ENCODE assay signal across 8 mouse cellular contexts in the genomic region with DNA sequence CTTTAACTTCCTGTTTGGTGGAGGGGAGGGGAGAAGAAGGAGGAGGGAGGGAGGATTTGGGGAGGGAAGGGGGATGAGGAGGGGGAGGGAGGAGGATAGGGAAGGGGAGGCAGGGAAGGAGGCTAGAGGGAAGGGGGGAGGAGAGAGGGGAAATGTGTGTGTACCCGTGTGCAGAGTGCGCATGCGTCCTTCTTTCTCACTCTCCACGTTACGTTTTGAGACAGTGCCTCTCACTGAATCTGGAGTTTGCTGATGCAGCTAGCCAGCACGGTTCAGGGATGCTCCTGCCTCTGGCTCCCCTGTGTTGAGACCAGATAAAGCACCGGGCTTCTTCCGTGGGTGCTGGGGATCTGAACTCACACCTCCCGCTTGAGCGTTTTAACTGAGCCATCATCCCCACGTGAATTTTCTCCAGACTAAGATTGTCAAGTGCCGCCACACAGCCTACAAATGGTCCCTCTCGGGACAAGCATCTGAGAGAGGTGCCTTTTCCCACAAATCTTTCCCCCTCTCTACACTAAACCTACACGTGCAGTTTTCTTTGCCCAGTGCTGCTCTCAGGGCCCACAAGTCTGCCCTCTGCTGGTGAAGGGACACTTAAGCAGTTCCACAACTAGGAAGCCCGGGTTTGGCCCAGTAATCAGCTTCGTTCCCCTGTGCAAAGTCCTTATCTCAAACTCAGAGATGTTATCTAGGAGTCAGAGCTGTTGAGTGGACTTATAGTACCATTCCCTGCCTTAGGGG. TPM values are rescaled to one million over a fixed set of nuclear protein-coding genes. Genes with fewer than 3 reads are reported as not detected.
DNase-seq lines count a peak whose midpoint lies in the region; ATAC-seq and TF ChIP-seq lines count a peak whose summit lies in the region.

No protein-coding gene starts in this region.

- no peak overlapping the region for H3K9ac ChIP-seq in embryonic facial prominence, embryonic 12.5 days
- H3K9ac ChIP-seq in heart, embryonic 15.5 days, result no peak overlapping the region

- peak; percentile 61 for TF ChIP-seq CTCF in E14TG2a.4 (conservative IDR thresholded peaks at IDR 0.05; ENCODE audit: low read length)

- peaks cover 18% of the 10 kb centered on the region for H3K27me3 ChIP-seq in E14TG2a.4 (ENCODE audit: insufficient read depth, low read length)
- no peaks in the 10 kb centered on the region for H3K27me3 ChIP-seq in embryonic facial prominence, embryonic 12.5 days
- H3K27me3 ChIP-seq in heart, embryonic 15.5 days, result no peaks in the 10 kb centered on the region

- peak overlapping the region; percentile 52 for H3K4me2 ChIP-seq in embryonic facial prominence, embryonic 12.5 days (replicated peaks)
- H3K4me2 ChIP-seq in heart, embryonic 15.5 days, result peak overlapping the region; percentile 56

- no peak overlapping the region for H3K27ac ChIP-seq in embryonic facial prominence, embryonic 12.5 days
- no peak overlapping the region for H3K27ac ChIP-seq in heart, embryonic 15.5 days

- DNase-seq in adrenal gland, postnatal 14 days, result peak; percentile 71
- DNase-seq in kidney, postnatal 14 days, result peak; percentile 62
- peak; percentile 75 for DNase-seq in lung, postnatal 25 days (ENCODE audit: low spot score)
- DNase-seq in right cerebral cortex, adult 18-20 months, result peak; percentile 55

- WGBS in embryonic facial prominence, embryonic 12.5 days, result 19% methylated on average over 16 of the region's 16 CpGs
- 16% methylated on average over 16 of the region's 16 CpGs for WGBS in heart, embryonic 15.5 days

- H3K4me3 ChIP-seq in E14TG2a.4 (replicated peaks; ENCODE audit: low read length), result no peak overlapping the region
- peak overlapping the region; percentile 15 for H3K4me3 ChIP-seq in embryonic facial prominence, embryonic 12.5 days
- H3K4me3 ChIP-seq in heart, embryonic 15.5 days, result 0 out of 2 replicates have a peak overlapping the region, but pooled peaks have one; percentile 18

- ATAC-seq in embryonic facial prominence, embryonic 12.5 days (ENCODE audit: insufficient number of reproducible peaks, insufficient read depth, low FRiP score, low TSS enrichment), result no peak
- ATAC-seq in heart, embryonic 15.5 days (replicated peaks; ENCODE audit: insufficient number of reproducible peaks, insufficient read depth, low FRiP score, low read depth), result no peak
- no peak for ATAC-seq in inflammation-experienced regulatory T-cells, adult 6 months

- no peaks in the 10 kb centered on the region for H3K36me3 ChIP-seq in E14TG2a.4 (ENCODE audit: insufficient read depth, low read length)
- no peaks in the 10 kb centered on the region for H3K36me3 ChIP-seq in embryonic facial prominence, embryonic 12.5 days
- H3K36me3 ChIP-seq in heart, embryonic 15.5 days, result no peaks in the 10 kb centered on the region

- H3K9me3 ChIP-seq in E14TG2a.4 (ENCODE audit: low read length), result peaks cover 35% of the 10 kb centered on the region
- no peaks in the 10 kb centered on the region for H3K9me3 ChIP-seq in embryonic facial prominence, embryonic 12.5 days
- no peaks in the 10 kb centered on the region for H3K9me3 ChIP-seq in heart, embryonic 15.5 days (replicated peaks)

- peaks cover 22% of the 10 kb centered on the region for H3K4me1 ChIP-seq in E14TG2a.4 (replicated peaks; ENCODE audit: low read depth, low read length)
- H3K4me1 ChIP-seq in embryonic facial prominence, embryonic 12.5 days, result no peaks in the 10 kb centered on the region
- H3K4me1 ChIP-seq in heart, embryonic 15.5 days (replicated peaks), result peaks cover 4% of the 10 kb centered on the region

RNA-seq across cellular contexts. Expression of a gene that starts 13.4 kb away (rescaled TPM):
- total RNA-seq in adrenal gland, postnatal 14 days (2021), result 117 and 122 TPM in 2 replicates
- 78.2 and 86.6 TPM in 2 replicates for polyA plus RNA-seq in embryonic facial prominence, embryonic 12.5 days (2016; fragmentation: Nextera tagmentation; extraction: Ambion mirVana)
- 45.4 and 56.4 TPM in 2 replicates for polyA plus RNA-seq in heart, embryonic 15.5 days (2015; fragmentation: Nextera tagmentation; extraction: Ambion mirVana)
- polyA plus RNA-seq in inflammation-experienced regulatory T-cells, adult 6 months (2017; shearing (Covaris generic)), result 10 to 100 TPM; 28.1 to 33.8 (median 33.5) TPM

RNA-seq across cellular contexts. Expression of a gene that starts 58.4 kb away (rescaled TPM):
- 40.1 and 45.4 TPM in 2 replicates for total RNA-seq in adrenal gland, postnatal 14 days (2021)
- 107 and 115 TPM in 2 replicates for polyA plus RNA-seq in embryonic facial prominence, embryonic 12.5 days (2016; fragmentation: Nextera tagmentation; extraction: Ambion mirVana)
- 116 and 165 TPM in 2 replicates for polyA plus RNA-seq in heart, embryonic 15.5 days (2015; fragmentation: Nextera tagmentation; extraction: Ambion mirVana)
- polyA plus RNA-seq in inflammation-experienced regulatory T-cells, adult 6 months (2017; shearing (Covaris generic)), result 10 to 100 TPM; 39.6 to 58.9 (median 48.7) TPM
